Mouse (Mus musculus) intestine, postnatal 0 days (tissue): Measurements from ENCODE around the gene Csk. TPM values are rescaled to one million over a fixed set of nuclear protein-coding genes. Genes with fewer than 3 reads are reported as not detected.

ENCODE experiments used
- ATAC-seq: fragments of 200-750 bp; cut with Nextera tagmentation; 2 replicates; pipeline ENCODE4 v1.8.0; 2017; ENCODE audit warnings: mild to moderate bottlenecking, moderate TSS enrichment, moderate library complexity
- H3K27ac ChIP-seq: fragments of 300-500 bp; sonication (generic); 2 replicates; pipeline ENCODE4 v1.5.1; 2014; ENCODE audit warnings: mild to moderate bottlenecking, low read depth, low read length, moderate library complexity
- H3K27me3 ChIP-seq: fragments of 300-500 bp; sonication (generic); replicated peaks from 2 replicates; pipeline ENCODE4 v1.6.1; 2014; ENCODE audit warnings: low read length, mixed read lengths; ENCODE audit not compliant: control insufficient read depth, insufficient read depth
- H3K36me3 ChIP-seq: fragments of 300-500 bp; sonication (generic); 2 replicates; pipeline ENCODE4 v1.6.1; 2014; ENCODE audit warnings: mild to moderate bottlenecking, moderate library complexity; ENCODE audit not compliant: control insufficient read depth, insufficient read depth
- H3K4me1 ChIP-seq: fragments of 300-500 bp; sonication (generic); replicated peaks from 2 replicates; pipeline ENCODE4 v1.6.1; 2014; ENCODE audit warnings: antibody characterized with exemption, low read length, mixed read lengths; ENCODE audit not compliant: control insufficient read depth, insufficient read depth
- H3K4me2 ChIP-seq: fragments of 300-500 bp; sonication (generic); replicated peaks from 2 replicates; pipeline ENCODE4 v1.6.1; 2014; ENCODE audit warnings: low read depth, mild to moderate bottlenecking, moderate library complexity
- H3K4me3 ChIP-seq: fragments of 300-500 bp; sonication (generic); 2 replicates; pipeline ENCODE4 v1.5.1; 2014; ENCODE audit warnings: low read depth, low read length
- H3K9ac ChIP-seq: fragments of 300-500 bp; sonication (generic); 2 replicates; pipeline ENCODE4 v1.6.1; 2014; ENCODE audit warnings: mild to moderate bottlenecking, low read depth, low read length
- H3K9me3 ChIP-seq: fragments of 300-500 bp; sonication (generic); 2 replicates; pipeline ENCODE4 v1.6.1; 2016; ENCODE audit warnings: mixed run types; ENCODE audit not compliant: control insufficient read depth
- CTCF ChIP-seq: sonication (generic); IDR thresholded peaks from 2 replicates; pipeline ENCODE4 v1.5.1; 2016; ENCODE audit warnings: low read depth, mild to moderate bottlenecking, control low read depth, antibody characterized with exemption, moderate library complexity
- WGBS: fragments of 180-500 bp; shearing (Covaris S2); extraction: QIAGEN DNeasy Blood & Tissue Kit; methylation state at CpG from one replicate; pipeline ENCODE4 v1.1.7; 2014; 5-methylcytosine and 5-hydroxymethylcytosine counted together
- polyA plus RNA-seq: library from polyadenylated mRNA; unstranded; fragments of >200 nt; fragmentation: Nextera tagmentation; extraction: Ambion mirVana; gene quantifications from 2 replicates; pipeline ENCODE4 v1.2.1, GENCODE M21; 2015

The Csk gene
- polyA plus RNA-seq, 1 experiment from 2014 or later, result 18.7 TPM

DNA sequence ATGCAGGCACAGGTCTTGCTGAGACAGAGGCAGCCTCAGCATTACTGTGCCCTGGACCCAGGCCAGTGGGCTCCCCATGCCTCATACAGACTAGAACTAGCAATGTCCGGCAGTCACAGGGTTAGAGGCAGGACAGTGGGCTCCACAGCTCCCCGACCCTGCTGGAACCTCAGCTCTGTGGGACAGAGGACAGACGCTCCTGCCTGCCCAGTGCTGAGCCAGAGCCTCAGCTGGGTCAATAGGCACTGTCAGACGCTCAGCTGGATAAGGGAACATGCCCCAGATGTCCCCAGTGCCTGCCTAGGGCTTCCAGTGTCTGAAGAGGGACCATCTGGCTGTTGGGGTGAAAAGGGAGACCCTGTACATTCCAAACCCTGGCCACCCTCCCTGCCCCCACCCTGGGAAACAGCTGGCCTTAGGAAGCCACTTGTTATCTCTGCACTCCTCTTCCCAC, 55.5 kb downstream of the Csk start:
- no peak overlapping the region for H3K27ac ChIP-seq
- TF ChIP-seq CTCF, result no peak
- no peaks in the 10 kb centered on the region for H3K9me3 ChIP-seq
- H3K4me1 ChIP-seq, result peaks cover 11% of the 10 kb centered on the region
- no peak overlapping the region for H3K4me2 ChIP-seq
- no peak overlapping the region for H3K4me3 ChIP-seq
- no peaks in the 10 kb centered on the region for H3K27me3 ChIP-seq
- no peak for ATAC-seq
- 52% methylated on average over 4 of the region's 4 CpGs for WGBS
- H3K36me3 ChIP-seq, result peaks cover 27% of the 10 kb centered on the region
- no peak overlapping the region; the same call in 1 of the 2 replicates for H3K9ac ChIP-seq

DNA sequence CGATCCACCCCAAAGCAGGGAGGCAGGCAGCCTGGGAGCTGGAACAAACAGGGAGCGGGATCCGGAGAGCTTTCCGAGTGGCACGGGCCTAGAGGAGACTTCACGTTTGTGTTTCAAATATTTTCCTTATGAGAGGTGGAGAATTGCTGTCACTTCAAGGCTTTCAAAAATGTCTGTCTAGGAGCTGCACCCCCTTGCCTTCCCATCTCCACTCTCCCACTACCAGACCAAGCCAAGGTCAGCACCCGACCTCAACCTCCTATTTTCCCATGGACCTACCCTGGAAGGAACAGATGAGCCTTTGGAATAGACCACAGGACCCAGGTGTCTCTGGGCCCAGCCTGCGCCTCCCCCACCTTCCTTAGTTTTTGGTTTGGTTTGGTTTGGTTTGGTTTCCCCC, 56.2 kb downstream of the Csk start:
- H3K36me3 ChIP-seq, result peaks cover 32% of the 10 kb centered on the region
- H3K9ac ChIP-seq, result no peak overlapping the region
- H3K4me2 ChIP-seq, result no peak overlapping the region
- H3K4me3 ChIP-seq, result no peak overlapping the region
- H3K27ac ChIP-seq, result no peak overlapping the region
- no peak for ATAC-seq
- peaks cover 11% of the 10 kb centered on the region for H3K4me1 ChIP-seq
- no peaks in the 10 kb centered on the region for H3K27me3 ChIP-seq
- H3K9me3 ChIP-seq, result no peaks in the 10 kb centered on the region
- no peak for TF ChIP-seq CTCF
- 91% methylated on average over 8 of the region's 8 CpGs for WGBS

DNA sequence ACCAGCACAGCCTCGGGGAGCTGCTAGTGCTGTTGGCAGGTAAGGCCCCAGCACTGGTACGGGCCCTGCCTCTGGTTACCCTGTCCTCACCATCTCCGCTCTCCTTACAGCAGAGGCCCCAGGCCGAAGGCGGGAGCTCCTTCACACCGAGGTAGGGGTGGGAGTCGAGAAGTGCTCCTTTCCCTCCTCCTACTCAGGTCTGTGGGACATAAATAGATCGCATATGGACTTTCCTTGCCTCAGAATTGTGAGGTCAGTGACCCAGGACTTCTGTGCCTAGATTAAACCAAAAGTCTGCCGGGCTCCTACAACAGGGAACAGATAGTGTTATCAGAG, 59.3 kb downstream of the Csk start:
- WGBS, result 60% methylated on average over 9 of the region's 9 CpGs
- H3K9me3 ChIP-seq, result no peaks in the 10 kb centered on the region
- no peak overlapping the region for H3K27ac ChIP-seq
- H3K4me3 ChIP-seq, result no peak overlapping the region
- H3K4me1 ChIP-seq, result no peaks in the 10 kb centered on the region
- no peak for TF ChIP-seq CTCF
- ATAC-seq, result 0 out of 2 replicates have a peak, but pooled peaks have one; percentile 5
- peak overlapping the region; percentile 41; the same call in 1 of the 2 replicates for H3K4me2 ChIP-seq
- no peak overlapping the region for H3K9ac ChIP-seq
- H3K36me3 ChIP-seq, result peaks cover 37% of the 10 kb centered on the region
- H3K27me3 ChIP-seq, result no peaks in the 10 kb centered on the region

DNA sequence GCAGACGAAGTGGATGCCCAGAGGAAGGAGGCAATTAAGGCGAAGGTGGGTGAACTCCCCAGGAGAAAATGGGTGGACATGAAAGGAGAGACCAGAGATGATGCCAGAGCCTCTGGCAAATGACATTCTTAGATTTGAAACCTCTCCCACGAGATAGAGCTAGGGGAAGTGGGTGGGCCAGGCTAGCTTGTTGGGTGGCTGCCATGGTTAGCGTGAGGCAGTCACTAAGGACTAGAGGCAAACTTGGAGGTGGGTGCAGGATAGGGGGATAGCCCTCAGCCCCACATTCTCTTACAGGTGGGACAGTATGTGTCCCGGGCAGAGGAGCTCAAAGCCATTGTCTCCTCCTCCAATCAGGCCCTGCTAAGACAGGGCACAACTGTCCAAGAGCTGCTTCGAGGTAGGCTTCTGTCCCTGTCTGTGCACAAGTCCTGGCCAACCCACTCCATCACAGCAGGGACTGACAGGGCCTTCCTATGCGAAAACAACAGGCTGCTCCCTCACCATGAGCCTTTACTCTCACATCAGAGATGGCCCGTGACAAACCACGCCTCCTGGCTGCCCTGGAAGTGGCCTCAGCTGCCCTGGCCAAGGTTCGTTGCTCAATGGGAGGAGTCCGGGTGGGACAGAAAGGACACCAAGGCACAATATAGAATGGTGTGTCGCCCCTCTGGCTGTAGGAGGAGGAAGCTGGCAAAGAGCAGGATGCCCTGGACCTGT, 59.8 kb downstream of the Csk start:
- peaks cover 37% of the 10 kb centered on the region for H3K36me3 ChIP-seq
- no peak overlapping the region for H3K27ac ChIP-seq
- no peaks in the 10 kb centered on the region for H3K9me3 ChIP-seq
- H3K4me3 ChIP-seq, result no peak overlapping the region
- H3K4me2 ChIP-seq, result peak overlapping the region; percentile 41; the same call in 1 of the 2 replicates
- no peaks in the 10 kb centered on the region for H3K4me1 ChIP-seq
- no peaks in the 10 kb centered on the region for H3K27me3 ChIP-seq
- no peak for TF ChIP-seq CTCF
- 55% methylated on average over 12 of the region's 12 CpGs for WGBS
- H3K9ac ChIP-seq, result no peak overlapping the region
- peak; percentile 29; the same call in 1 of the 2 replicates for ATAC-seq

DNA sequence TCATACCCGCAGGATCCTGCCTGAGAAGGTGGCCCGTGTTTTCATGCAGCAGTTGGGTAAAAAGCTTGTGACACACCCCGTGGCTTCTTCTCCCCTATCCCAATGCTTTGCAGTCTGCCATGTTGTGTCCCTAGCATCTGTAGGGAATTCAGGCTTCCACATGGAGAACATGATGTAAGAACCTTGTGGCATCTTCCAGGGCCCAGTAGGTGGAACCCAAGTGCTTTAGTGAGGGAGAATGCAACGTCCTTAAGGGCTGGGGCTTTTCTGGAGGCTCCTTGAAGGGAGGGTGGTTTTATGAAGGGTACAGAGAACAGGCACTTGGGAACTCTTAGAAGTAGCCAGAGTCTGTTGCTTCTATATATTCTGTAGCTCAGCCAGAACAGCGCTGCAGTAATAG, 62.7 kb downstream of the Csk start:
- WGBS, result 53% methylated on average over 5 of the region's 5 CpGs
- H3K4me3 ChIP-seq, result no peak overlapping the region
- no peaks in the 10 kb centered on the region for H3K4me1 ChIP-seq
- H3K36me3 ChIP-seq, result peaks cover 54% of the 10 kb centered on the region
- no peak for ATAC-seq
- H3K27ac ChIP-seq, result no peak overlapping the region
- H3K27me3 ChIP-seq, result no peaks in the 10 kb centered on the region
- no peak overlapping the region for H3K9ac ChIP-seq
- H3K4me2 ChIP-seq, result no peak overlapping the region
- TF ChIP-seq CTCF, result peak; percentile 69
- no peaks in the 10 kb centered on the region for H3K9me3 ChIP-seq

DNA sequence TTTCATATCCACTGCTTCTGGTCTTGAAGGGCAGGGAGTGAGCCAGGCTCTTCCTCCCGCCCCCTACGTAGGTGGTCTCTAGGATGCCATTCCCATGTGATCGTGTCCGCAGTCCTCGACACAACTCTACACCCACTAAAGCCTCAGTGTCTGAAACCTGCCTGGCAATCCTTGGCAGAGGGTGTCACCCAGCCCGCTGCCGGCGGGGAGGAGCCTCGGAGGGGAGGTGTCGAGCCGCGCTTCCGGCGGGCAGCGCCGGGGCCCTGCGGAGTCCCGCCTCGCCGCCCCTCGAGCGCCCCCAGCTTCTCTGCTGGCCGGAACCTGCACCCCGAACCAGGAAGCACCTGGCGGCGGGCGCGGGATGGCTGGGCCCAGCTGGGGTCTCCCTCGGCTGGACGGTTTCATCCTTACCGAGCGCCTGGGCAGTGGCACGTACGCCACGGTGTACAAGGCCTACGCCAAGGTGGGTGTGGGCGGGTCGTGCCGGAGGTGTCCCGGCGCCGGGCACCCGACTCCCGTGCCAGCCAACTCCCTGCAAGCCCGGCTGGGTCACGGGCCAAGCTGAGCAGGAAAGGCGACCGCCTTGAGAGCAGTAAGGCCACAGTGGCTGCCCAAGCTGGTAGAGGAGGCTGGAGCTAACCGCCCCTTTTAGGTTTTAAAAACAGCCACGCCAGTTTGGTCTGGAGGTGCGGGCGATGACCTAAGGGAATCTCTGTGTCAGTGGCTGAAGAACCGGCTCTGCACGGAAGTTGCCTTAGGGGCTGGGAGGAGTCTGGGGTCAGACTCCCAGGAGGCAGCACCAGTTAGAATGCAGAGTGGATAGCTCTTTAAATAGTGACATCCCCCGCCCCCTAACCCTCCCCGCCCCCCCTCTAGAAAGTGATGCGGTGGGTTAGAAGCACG, 64.0 kb downstream of the Csk start, which contains the start of gene Ulk3:
Gene Ulk3 (plus strand): TSS at position 229 of the 903 bp plus-strand sequence.
- Histone ChIP-seq H3K4me3 (peak within 1 kb of the TSS; percentile 78), H3K9ac (peak within 1 kb of the TSS; percentile 79), H3K27me3 (no peaks in the 10 kb centered on the region), H3K4me1 (no peaks in the 10 kb centered on the region), H3K27ac (peak within 1 kb of the TSS; percentile 79), H3K9me3 (no peaks in the 10 kb centered on the region), H3K4me2 (peak within 1 kb of the TSS; percentile 96), H3K36me3 (peaks cover 51% of the 10 kb centered on the region)
- peak; percentile 77 for ATAC-seq
- TF ChIP-seq CTCF, result peak; percentile 64
- under 1% methylated on average over 58 of the region's 58 CpGs for WGBS
